Mouse (Mus musculus) heart, postnatal 36 days (tissue): Measurements from ENCODE around the gene Rgs10. TPM values are rescaled to one million over a fixed set of nuclear protein-coding genes. Genes with fewer than 3 reads are reported as not detected.

Source experiments
- DNase-seq, 2 experiments: peaks; one replicate each; pipeline ENCODE4 v3.0.0; 2021 to 2022
- intact Hi-C: fragments of 180-260 bp; cut with DNase I; formaldehyde crosslinking; loops from one replicate; pipeline ENCODE4 v1.15.1; 2025
- total RNA-seq, 2 experiments: library from RNA; stranded (reverse); gene quantifications; 2 replicates each; pipeline ENCODE4 v1.2.3; 2021

Rgs10 gene
- total RNA-seq, 2 experiments from 2014 or later = 9.5 to 12.1 TPM

GRCm38 (mm10) chr7:128412071-128412833, 6.3 kb downstream of the Rgs10 start:
- DNase-seq = no peak
- intact Hi-C loops = no loop called here

GRCm38 (mm10) chr7:128410708-128411413, 7.7 kb downstream of the Rgs10 start:
- DNase-seq = no peak

GRCm38 (mm10) chr7:128408265-128408664, 10.3 kb downstream of the Rgs10 start:
- intact Hi-C loops = no loop called here
- DNase-seq = no peak

More at GRCm38 (mm10) chr7:128410708-128411413, 7.7 kb downstream of the Rgs10 start:
- intact Hi-C loops = no loop called here

- DNase-seq = no peak
- intact Hi-C loops = no loop called here
These were observed 14.6 kb downstream of the Rgs10 start for GRCm38 (mm10) chr7:128403988-128404387.

- intact Hi-C loops = no loop called here
- no peak for DNase-seq
These were observed 15.0 kb downstream of the Rgs10 start for GRCm38 (mm10) chr7:128403586-128403985.

- no peak for DNase-seq
- intact Hi-C loops = no loop called here
These were observed 15.4 kb downstream of the Rgs10 start for GRCm38 (mm10) chr7:128403128-128403527.

- intact Hi-C loops = no loop called here
- DNase-seq = no peak
These were observed 16.0 kb downstream of the Rgs10 start for GRCm38 (mm10) chr7:128402577-128402976.

GRCm38 (mm10) chr7:128398664-128399063, 19.9 kb downstream of the Rgs10 start:
- intact Hi-C loops = no loop called here
- no peak for DNase-seq

GRCm38 (mm10) chr7:128397066-128397465, 21.5 kb downstream of the Rgs10 start:
- no peak for DNase-seq
- intact Hi-C loops = no loop called here

- intact Hi-C loops = no loop called here
- DNase-seq = no peak
These were observed 24.8 kb downstream of the Rgs10 start for GRCm38 (mm10) chr7:128393756-128394155.

- no peak for DNase-seq
- intact Hi-C loops = no loop called here
These were observed 25.6 kb downstream of the Rgs10 start for GRCm38 (mm10) chr7:128392972-128393314.

- intact Hi-C loops = no loop called here
These were observed 26.2 kb downstream of the Rgs10 start for GRCm38 (mm10) chr7:128392071-128392971.

GRCm38 (mm10) chr7:128391267-128392057, 27.1 kb downstream of the Rgs10 start:
- intact Hi-C loops = no loop called here
- no peak for DNase-seq

More at GRCm38 (mm10) chr7:128392071-128392971, 26.2 kb downstream of the Rgs10 start:
- peak in 1 of 2 experiments; percentile 31 for DNase-seq

- DNase-seq = peak; percentile 79 to 80
- intact Hi-C loops = no loop called here
These were observed 29.6 kb downstream of the Rgs10 start for GRCm38 (mm10) chr7:128388968-128389367.

GRCm38 (mm10) chr7:128383726-128384463, 34.7 kb downstream of the Rgs10 start:
- intact Hi-C loops = no loop called here
- no peak for DNase-seq

- no peak for DNase-seq
- intact Hi-C loops = no loop called here
These were observed 35.3 kb downstream of the Rgs10 start for GRCm38 (mm10) chr7:128383189-128383725.

GRCm38 (mm10) chr7:128382527-128382860, 36.1 kb downstream of the Rgs10 start:
- no peak for DNase-seq
- intact Hi-C loops = no loop called here

GRCm38 (mm10) chr7:128381811-128382526, 36.6 kb downstream of the Rgs10 start:
- intact Hi-C loops = no loop called here
- DNase-seq = no peak

- intact Hi-C loops = no loop called here
- no peak for DNase-seq
These were observed 37.6 kb downstream of the Rgs10 start for GRCm38 (mm10) chr7:128381001-128381400.
